Mouse (Mus musculus) cerebellum, adult 2 months (tissue): ENCODE measurements around the gene Uvrag. TPM values are rescaled to one million over a fixed set of nuclear protein-coding genes. Genes with fewer than 3 reads are reported as not detected.

Source experiments
- DNase-seq, 2 experiments: peaks; one replicate each; pipeline ENCODE4 v3.0.0; 2021
- H3K27ac ChIP-seq: fragments of 200-500 bp; 2 replicates; pipeline ENCODE4 v1.5.1; 2012; ENCODE audit warnings: low read length, control low read depth, inconsistent platforms; ENCODE audit not compliant: insufficient read depth
- H3K27me3 ChIP-seq: fragments of 200-500 bp; 2 replicates; pipeline ENCODE4 v1.6.1; 2012; ENCODE audit warnings: inconsistent platforms, mild to moderate bottlenecking, low read length, moderate library complexity; ENCODE audit not compliant: control insufficient read depth, insufficient read depth
- H3K4me1 ChIP-seq: fragments of 200-500 bp; 2 replicates; pipeline ENCODE4 v1.6.1; 2011; ENCODE audit warnings: low read length; ENCODE audit not compliant: control insufficient read depth, insufficient read depth
- H3K4me3 ChIP-seq: fragments of 200-500 bp; replicated peaks from 2 replicates; pipeline ENCODE3; 2011; ENCODE audit warnings: mild to moderate bottlenecking, low read depth, low read length, control low read depth; ENCODE audit not compliant: insufficient read depth
- CTCF ChIP-seq: fragments of 200-500 bp; IDR thresholded peaks from 2 replicates; pipeline ENCODE4 v1.5.1; 2011; ENCODE audit warnings: low read depth, mild to moderate bottlenecking, control low read depth, low read length, moderate library complexity, borderline replicate concordance; ENCODE audit not compliant: insufficient read depth
- POLR2A ChIP-seq: fragments of 200-500 bp; IDR thresholded peaks from 2 replicates; pipeline ENCODE4 v1.6.1; 2011; ENCODE audit warnings: low read length, control low read depth, borderline replicate concordance; ENCODE audit not compliant: insufficient read depth
- WGBS: fragments of 180-500 bp; shearing (Covaris S2); methylation state at CpG from one replicate; pipeline ENCODE4 v1.1.7; 2018; 5-methylcytosine and 5-hydroxymethylcytosine counted together
- polyA plus RNA-seq: library from polyadenylated mRNA; depleted of rRNA; stranded (reverse); fragments of >200 nt; gene quantifications from 2 replicates; pipeline ENCODE4 v1.2.3, GENCODE M21; 2012

Gene Uvrag
- polyA plus RNA-seq, 1 experiment, result 19.2 TPM

- H3K27ac ChIP-seq, result no peak overlapping the region
- WGBS, result 14% methylated on average over 13 of the region's 13 CpGs
- H3K27me3 ChIP-seq, result no peaks in the 10 kb centered on the region
- H3K4me3 ChIP-seq, result no peak overlapping the region
- DNase-seq, result peak; percentile 33 to 34
- no peak for TF ChIP-seq POLR2A
- no peak for TF ChIP-seq CTCF
- H3K4me1 ChIP-seq, result peaks cover 13% of the 10 kb centered on the region
Observed at GRCm38 (mm10) chr7:98875390-98875990, 265.5 kb downstream of the Uvrag start.

- WGBS, result 57% methylated on average over 6 of the region's 6 CpGs
- DNase-seq, result no peak
- Histone ChIP-seq H3K4me1 (peaks cover 13% of the 10 kb centered on the region), H3K4me3 (no peak overlapping the region), H3K27me3 (no peaks in the 10 kb centered on the region), H3K27ac (no peak overlapping the region)
- no peak for TF ChIP-seq CTCF
- TF ChIP-seq POLR2A, result no peak
Observed at GRCm38 (mm10) chr7:98874411-98874951, 266.5 kb downstream of the Uvrag start.

- H3K4me1 ChIP-seq, result peaks cover 13% of the 10 kb centered on the region
- DNase-seq, result no peak
- 95% methylated on average over 12 of the region's 12 CpGs for whole genome bisulfite sequencing
- no peaks in the 10 kb centered on the region for H3K27me3 ChIP-seq
- H3K27ac ChIP-seq, result no peak overlapping the region
- TF ChIP-seq POLR2A, result no peak
- TF ChIP-seq CTCF, result no peak
- no peak overlapping the region for H3K4me3 ChIP-seq
Observed at GRCm38 (mm10) chr7:98873316-98873715, 267.6 kb downstream of the Uvrag start.

- no peaks in the 10 kb centered on the region for H3K27me3 ChIP-seq
- no peak for DNase-seq
- no peak overlapping the region for H3K27ac ChIP-seq
- H3K4me1 ChIP-seq, result peaks cover 13% of the 10 kb centered on the region
- 26% methylated on average over 12 of the region's 12 CpGs for WGBS
- no peak for TF ChIP-seq POLR2A
- no peak for TF ChIP-seq CTCF
- H3K4me3 ChIP-seq, result no peak overlapping the region
Observed at GRCm38 (mm10) chr7:98871882-98872281, 269.1 kb downstream of the Uvrag start.

- no peak for TF ChIP-seq CTCF
- no peaks in the 10 kb centered on the region for H3K27me3 ChIP-seq
- H3K4me3 ChIP-seq, result no peak overlapping the region
- no peak overlapping the region for H3K27ac ChIP-seq
- H3K4me1 ChIP-seq, result peaks cover 13% of the 10 kb centered on the region
- no peak for DNase-seq
- 81% methylated on average over 12 of the region's 12 CpGs for WGBS
Observed at GRCm38 (mm10) chr7:98870791-98871190, 270.1 kb downstream of the Uvrag start.

- no peak overlapping the region for H3K27ac ChIP-seq
- peaks cover under 1% of the 10 kb centered on the region for H3K4me1 ChIP-seq
- TF ChIP-seq CTCF, result no peak
- TF ChIP-seq POLR2A, result no peak
- H3K27me3 ChIP-seq, result no peaks in the 10 kb centered on the region
- DNase-seq, result no peak
- H3K4me3 ChIP-seq, result no peak overlapping the region
- WGBS, result 71% methylated on average over 3 of the region's 3 CpGs
Observed at GRCm38 (mm10) chr7:98869070-98869469, 271.9 kb downstream of the Uvrag start.

- H3K4me1 ChIP-seq, result peaks cover 6% of the 10 kb centered on the region
- no peak for TF ChIP-seq POLR2A
- TF ChIP-seq CTCF, result no peak
- no peaks in the 10 kb centered on the region for H3K27me3 ChIP-seq
- DNase-seq, result no peak
- WGBS, result 91% methylated on average over 2 of the region's 2 CpGs
- no peak overlapping the region for H3K27ac ChIP-seq
- H3K4me3 ChIP-seq, result no peak overlapping the region
Observed at GRCm38 (mm10) chr7:98867794-98868150, 273.2 kb downstream of the Uvrag start.

- H3K4me1 ChIP-seq, result peaks cover 6% of the 10 kb centered on the region
- WGBS, result 31% methylated on average over 12 of the region's 12 CpGs
- TF ChIP-seq CTCF (no peak), POLR2A (no peak)
Observed at GRCm38 (mm10) chr7:98867053-98867793, 273.7 kb downstream of the Uvrag start.

More at GRCm38 (mm10) chr7:98867053-98867793, 273.7 kb downstream of the Uvrag start:
- H3K4me3 ChIP-seq, result no peak overlapping the region
- no peaks in the 10 kb centered on the region for H3K27me3 ChIP-seq
- no peak overlapping the region for H3K27ac ChIP-seq
- no peak for DNase-seq
